Mouse (Mus musculus) limb, embryonic 10.5 days (tissue): Measurements from ENCODE around the gene Slamf8. TPM values are rescaled to one million over a fixed set of nuclear protein-coding genes. Genes with fewer than 3 reads are reported as not detected.

Source experiments
- DNase-seq: peaks from one replicate; pipeline ENCODE4 v3.0.0-alpha.2; 2017; ENCODE audit warnings: low spot score
- H3K27ac ChIP-seq: fragments of 300-500 bp; sonication (generic); 2 replicates; pipeline ENCODE4 v1.5.1; 2016; ENCODE audit warnings: mild to moderate bottlenecking
- H3K27me3 ChIP-seq: fragments of 300-500 bp; sonication (generic); 2 replicates; pipeline ENCODE4 v1.6.1; 2016; ENCODE audit warnings: low read depth, mild to moderate bottlenecking; ENCODE audit not compliant: poor library complexity, severe bottlenecking
- H3K36me3 ChIP-seq: fragments of 300-500 bp; sonication (generic); 2 replicates; pipeline ENCODE4 v1.6.1; 2016; ENCODE audit warnings: mild to moderate bottlenecking, moderate library complexity
- H3K4me1 ChIP-seq: fragments of 300-500 bp; sonication (generic); 2 replicates; pipeline ENCODE4 v1.6.1; 2016
- H3K4me3 ChIP-seq: fragments of 300-500 bp; sonication (generic); 2 replicates; pipeline ENCODE4 v1.5.1; 2016; ENCODE audit warnings: mild to moderate bottlenecking, moderate library complexity
- H3K9me3 ChIP-seq: fragments of 300-500 bp; sonication (generic); replicated peaks from 2 replicates; pipeline ENCODE4 v1.6.1; 2016; ENCODE audit warnings: mild to moderate bottlenecking
- WGBS: fragments of 180-500 bp; shearing (Covaris S2); methylation state at CpG from one replicate; pipeline ENCODE4 v1.1.7; 2016; 5-methylcytosine and 5-hydroxymethylcytosine counted together
- polyA plus RNA-seq: library from polyadenylated mRNA; unstranded; fragments of >200 nt; fragmentation: Nextera tagmentation; extraction: Ambion mirVana; gene quantifications from 2 replicates; pipeline ENCODE4 v1.2.1, GENCODE M21; 2016

The Slamf8 gene
- polyA plus RNA-seq, result 0.11 TPM in 1 of 2 replicates, not detected in the other

DNA sequence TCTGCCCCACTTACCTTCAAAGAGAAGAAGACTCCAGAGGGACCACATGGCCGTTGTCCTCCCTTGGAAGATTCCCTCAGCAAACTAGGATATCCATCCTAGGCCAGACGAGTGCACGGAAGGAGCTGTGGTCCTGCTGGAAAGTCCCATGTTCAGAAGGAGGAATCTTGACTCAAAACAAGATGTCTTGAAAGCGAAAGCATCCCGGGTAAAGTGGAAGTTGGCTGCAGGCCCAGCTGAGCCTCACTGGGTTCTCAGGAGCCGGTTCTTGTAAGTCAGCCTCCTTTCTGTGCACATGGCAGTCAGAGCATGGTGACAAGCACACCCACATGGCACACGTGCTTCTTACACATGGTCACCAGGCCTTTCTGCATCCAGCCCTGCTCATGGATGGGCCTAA lies at the start of gene Slamf8:
Gene Slamf8 (minus strand): TSS at position 184 of the 400 bp plus-strand sequence.
- DNase-seq, result no peak
- H3K9me3 ChIP-seq, result no peaks in the 10 kb centered on the region
- no peak within 1 kb of the TSS for H3K27ac ChIP-seq
- H3K27me3 ChIP-seq, result peaks cover 14% of the 10 kb centered on the region; the same call in 1 of the 2 replicates
- peaks cover 21% of the 10 kb centered on the region for H3K4me1 ChIP-seq
- H3K4me3 ChIP-seq, result no peak within 1 kb of the TSS
- 92% methylated on average over 7 of the region's 7 CpGs for WGBS
- H3K36me3 ChIP-seq, result no peaks in the 10 kb centered on the region

- Histone ChIP-seq H3K27ac (no peak overlapping the region), H3K4me1 (0 out of 2 replicates have a peak, but pooled peaks cover 7% of the 10 kb centered on the region), H3K27me3 (peaks cover 10% of the 10 kb centered on the region; the same call in 1 of the 2 replicates), H3K4me3 (no peak overlapping the region), H3K36me3 (no peaks in the 10 kb centered on the region), H3K9me3 (no peaks in the 10 kb centered on the region)
- WGBS, result 54% methylated on average over 2 of the region's 2 CpGs
- DNase-seq, result no peak
Observed at GRCm38 (mm10) chr1:172638781-172639180, 48.4 kb upstream of the Slamf8 start.

DNA sequence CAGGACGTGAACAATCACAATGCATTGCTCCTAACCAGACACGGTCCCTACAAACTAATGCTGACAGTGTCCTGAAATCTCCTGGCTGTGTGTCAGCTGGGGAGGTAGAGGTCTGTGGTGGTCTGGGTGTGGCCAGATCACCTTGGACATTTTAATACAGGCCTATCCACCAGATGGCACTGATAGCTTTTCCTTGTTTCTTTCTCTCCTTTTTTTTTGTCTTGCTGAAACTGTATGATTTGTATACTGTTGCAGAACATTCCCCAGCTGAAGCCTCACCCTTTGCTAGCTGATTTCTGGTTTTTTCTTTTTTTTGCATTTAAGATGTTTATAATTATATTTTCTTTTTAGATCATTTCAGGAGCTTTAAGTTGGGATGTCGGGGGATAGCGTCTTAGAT lies 47.4 kb upstream of the Slamf8 start:
- Histone ChIP-seq H3K36me3 (no peaks in the 10 kb centered on the region), H3K4me1 (0 out of 2 replicates have a peak, but pooled peaks cover 7% of the 10 kb centered on the region), H3K27me3 (peaks cover 10% of the 10 kb centered on the region; the same call in 1 of the 2 replicates), H3K4me3 (no peak overlapping the region), H3K9me3 (no peaks in the 10 kb centered on the region), H3K27ac (no peak overlapping the region)
- no peak for DNase-seq
- 82% methylated on average over 4 of the region's 4 CpGs for WGBS

DNA sequence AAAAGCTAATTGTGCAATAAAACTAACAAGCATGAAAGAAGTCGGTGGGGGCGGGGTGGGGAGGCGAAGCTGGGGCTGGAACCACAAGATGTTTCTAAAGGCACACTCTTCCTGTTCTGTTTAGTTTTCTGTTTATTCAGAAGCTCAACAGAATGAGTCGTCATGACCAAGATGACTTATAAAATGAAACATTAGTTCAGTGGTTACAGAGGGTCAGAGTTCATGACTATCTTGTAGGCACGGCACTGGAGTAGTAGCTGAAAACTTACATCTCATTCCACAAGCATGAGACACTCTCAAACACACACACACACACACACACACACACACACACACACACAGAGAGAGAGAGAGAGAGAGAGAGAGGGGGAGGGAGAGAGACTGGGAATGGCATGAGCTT lies 45.9 kb upstream of the Slamf8 start:
- no peak for DNase-seq
- 92% methylated on average over 5 of the region's 5 CpGs for WGBS
- Histone ChIP-seq H3K27me3 (peaks cover 10% of the 10 kb centered on the region; the same call in 1 of the 2 replicates), H3K4me1 (peaks cover 18% of the 10 kb centered on the region), H3K27ac (no peak overlapping the region), H3K36me3 (no peaks in the 10 kb centered on the region), H3K4me3 (no peak overlapping the region), H3K9me3 (no peaks in the 10 kb centered on the region)

GRCm38 (mm10) chr1:172635258-172635657 lies 44.9 kb upstream of the Slamf8 start:
- 0 out of 2 replicates have a peak overlapping the region, but pooled peaks have one; percentile 44 for H3K27ac ChIP-seq
- 58% methylated on average over 4 of the region's 4 CpGs for WGBS
- H3K27me3 ChIP-seq, result peaks cover 10% of the 10 kb centered on the region; the same call in 1 of the 2 replicates
- H3K9me3 ChIP-seq, result no peaks in the 10 kb centered on the region
- no peak overlapping the region for H3K4me3 ChIP-seq
- peaks cover 20% of the 10 kb centered on the region for H3K4me1 ChIP-seq
- DNase-seq, result no peak
- H3K36me3 ChIP-seq, result no peaks in the 10 kb centered on the region

- Histone ChIP-seq H3K27me3 (peaks cover 10% of the 10 kb centered on the region; the same call in 1 of the 2 replicates), H3K9me3 (no peaks in the 10 kb centered on the region), H3K36me3 (no peaks in the 10 kb centered on the region), H3K4me1 (peaks cover 31% of the 10 kb centered on the region), H3K27ac (peak overlapping the region; percentile 30; the same call in 1 of the 2 replicates), H3K4me3 (no peak overlapping the region)
- WGBS, result 91% methylated on average over 2 of the region's 2 CpGs
- DNase-seq, result no peak
Observed at GRCm38 (mm10) chr1:172634136-172634535, 43.8 kb upstream of the Slamf8 start.

- peaks cover 31% of the 10 kb centered on the region for H3K4me1 ChIP-seq
- H3K27ac ChIP-seq, result peak within 1 kb of the TSS; percentile 95
- peaks cover 10% of the 10 kb centered on the region; the same call in 1 of the 2 replicates for H3K27me3 ChIP-seq
- H3K36me3 ChIP-seq, result no peaks in the 10 kb centered on the region
- peak; percentile 95 for DNase-seq
- H3K9me3 ChIP-seq, result no peaks in the 10 kb centered on the region
- WGBS, result under 1% methylated on average over 53 of the region's 53 CpGs
- H3K4me3 ChIP-seq, result peak within 1 kb of the TSS; percentile 83
Observed at GRCm38 (mm10) chr1:172632451-172633326, 42.3 kb upstream of the Slamf8 start, which contains the start of gene Dusp23. TSS of gene Dusp23 (minus strand) at chr1:172632962.

GRCm38 (mm10) chr1:172631721-172632120 lies 41.4 kb upstream of the Slamf8 start:
- Histone ChIP-seq H3K4me1 (peaks cover 31% of the 10 kb centered on the region), H3K4me3 (no peak overlapping the region), H3K27me3 (peaks cover 10% of the 10 kb centered on the region; the same call in 1 of the 2 replicates), H3K27ac (no peak overlapping the region), H3K36me3 (no peaks in the 10 kb centered on the region), H3K9me3 (no peaks in the 10 kb centered on the region)
- no peak for DNase-seq
- 87% methylated on average over 5 of the region's 5 CpGs for WGBS

DNA sequence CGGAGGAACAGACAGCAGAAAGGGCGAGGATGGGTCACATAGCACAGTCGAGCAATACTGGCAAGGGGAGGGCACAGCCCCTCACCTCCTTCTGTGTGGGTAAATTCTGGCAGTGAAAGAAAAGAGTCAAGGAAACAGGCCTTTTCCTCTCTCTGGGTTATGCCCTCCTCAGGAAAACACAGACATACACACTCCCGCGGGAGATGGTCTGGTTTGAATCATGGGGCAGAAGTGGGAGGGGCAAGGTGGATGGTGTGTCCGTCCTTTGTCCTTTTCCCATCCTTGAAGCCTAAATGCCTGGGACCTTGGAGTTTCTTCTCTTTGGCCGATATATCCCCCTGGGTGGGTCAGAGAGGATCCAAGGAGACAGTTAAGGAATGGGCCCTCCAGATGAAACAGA lies 39.5 kb upstream of the Slamf8 start:
- peak; percentile 51 for DNase-seq

DNA sequence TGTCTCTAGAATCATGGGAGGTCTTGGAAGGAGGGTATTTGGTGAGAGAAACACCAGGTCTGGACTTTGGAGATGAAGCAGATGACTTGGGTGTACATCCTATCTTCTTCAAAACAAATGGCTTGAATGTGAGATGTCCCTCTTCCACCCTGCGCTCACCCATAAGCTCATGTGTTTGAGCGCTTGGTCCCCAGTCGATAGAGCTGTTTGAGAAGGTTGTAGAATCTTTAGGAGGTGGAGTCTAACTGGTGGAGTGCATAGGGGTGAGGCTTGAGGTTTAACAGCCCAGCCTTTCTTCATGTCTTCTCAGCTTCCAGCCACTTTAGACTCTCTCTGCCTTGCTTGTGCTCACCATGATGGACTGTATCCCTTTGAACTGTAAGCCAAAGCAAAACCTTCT lies 35.9 kb upstream of the Slamf8 start:
- peaks cover 27% of the 10 kb centered on the region for H3K4me1 ChIP-seq
- no peak overlapping the region for H3K4me3 ChIP-seq
- H3K27ac ChIP-seq, result no peak overlapping the region
- no peaks in the 10 kb centered on the region for H3K36me3 ChIP-seq
- no peak for DNase-seq
- WGBS, result 97% methylated on average over 3 of the region's 3 CpGs
- no peaks in the 10 kb centered on the region for H3K9me3 ChIP-seq
- no peaks in the 10 kb centered on the region; the same call in 1 of the 2 replicates for H3K27me3 ChIP-seq

More for the DNA sequence above, 39.5 kb upstream of the Slamf8 start:
- peaks cover 28% of the 10 kb centered on the region for H3K4me1 ChIP-seq
- H3K27me3 ChIP-seq, result peaks cover 7% of the 10 kb centered on the region; the same call in 1 of the 2 replicates
- no peak overlapping the region for H3K4me3 ChIP-seq
- H3K36me3 ChIP-seq, result no peaks in the 10 kb centered on the region
- WGBS, result 46% methylated on average over 7 of the region's 7 CpGs
- H3K27ac ChIP-seq, result peak overlapping the region; percentile 1; the same call in 1 of the 2 replicates
- no peaks in the 10 kb centered on the region for H3K9me3 ChIP-seq

DNA sequence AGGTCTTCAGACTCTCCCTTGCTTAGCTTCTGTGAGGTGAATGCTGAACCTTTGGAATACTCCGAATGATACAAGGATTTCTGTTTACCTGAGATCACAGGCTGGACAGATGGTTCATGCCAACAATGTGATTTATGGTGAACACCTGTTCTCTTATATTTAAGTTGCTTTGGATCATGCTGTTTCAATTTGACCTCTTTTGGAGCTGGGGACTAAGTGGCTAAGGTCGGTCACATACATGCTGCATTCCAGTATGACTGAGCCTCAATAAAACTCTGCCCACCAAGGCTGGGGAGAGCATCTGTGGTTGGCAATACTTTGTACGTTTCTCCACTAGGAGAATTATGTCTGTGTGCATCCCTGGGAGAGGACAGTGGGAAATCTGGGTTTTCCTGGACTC lies 33.7 kb upstream of the Slamf8 start:
- peak; percentile 28 for DNase-seq
- WGBS, result 52% methylated on average over 3 of the region's 3 CpGs
- peaks cover 7% of the 10 kb centered on the region; the same call in 1 of the 2 replicates for H3K27me3 ChIP-seq
- H3K4me3 ChIP-seq, result no peak overlapping the region
- H3K9me3 ChIP-seq, result no peaks in the 10 kb centered on the region
- peaks cover 14% of the 10 kb centered on the region for H3K4me1 ChIP-seq
- H3K36me3 ChIP-seq, result no peaks in the 10 kb centered on the region
- no peak overlapping the region for H3K27ac ChIP-seq

- Histone ChIP-seq H3K4me1 (peaks cover 14% of the 10 kb centered on the region), H3K36me3 (no peaks in the 10 kb centered on the region), H3K4me3 (no peak overlapping the region), H3K27me3 (peaks cover 7% of the 10 kb centered on the region; the same call in 1 of the 2 replicates), H3K27ac (0 out of 2 replicates have a peak overlapping the region, but pooled peaks have one; percentile 19), H3K9me3 (no peaks in the 10 kb centered on the region)
- WGBS, result 71% methylated on average over 5 of the region's 5 CpGs
- DNase-seq, result peak; percentile 27
Observed at GRCm38 (mm10) chr1:172623599-172623998, 33.2 kb upstream of the Slamf8 start.

GRCm38 (mm10) chr1:172619235-172619634 lies 28.9 kb upstream of the Slamf8 start:
- 14% methylated on average over 7 of the region's 7 CpGs for WGBS
- DNase-seq, result peak; percentile 84

More at GRCm38 (mm10) chr1:172619235-172619634, 28.9 kb upstream of the Slamf8 start:
- Histone ChIP-seq H3K27ac (no peak overlapping the region), H3K36me3 (no peaks in the 10 kb centered on the region), H3K4me1 (peaks cover 31% of the 10 kb centered on the region), H3K9me3 (no peaks in the 10 kb centered on the region), H3K4me3 (no peak overlapping the region), H3K27me3 (peaks cover 7% of the 10 kb centered on the region; the same call in 1 of the 2 replicates)
